Mouse (Mus musculus) heart, adult 2 months (tissue): ENCODE measurements around the gene Mrps26.

Experiments
- EP300 ChIP-seq: fragments of 200-500 bp; IDR thresholded peaks from 2 replicates; pipeline ENCODE4 v1.6.1; 2011; ENCODE audit warnings: low read depth, low read length, control low read depth; ENCODE audit not compliant: insufficient read depth
- POLR2A ChIP-seq: fragments of 200-500 bp; IDR thresholded peaks from 2 replicates; pipeline ENCODE4 v1.6.1; 2011; ENCODE audit warnings: mild to moderate bottlenecking, low read depth, low read length, control low read depth; ENCODE audit not compliant: insufficient read depth

- TF ChIP-seq EP300 (no peak), POLR2A (no peak)
Observed at GRCm38 (mm10) chr2:130546957-130547356, 16.6 kb upstream of the Mrps26 start.
